Mouse (Mus musculus) lung, postnatal 0 days (tissue): Measurements from ENCODE around the gene Alox5ap. TPM values are rescaled to one million over a fixed set of nuclear protein-coding genes. Genes with fewer than 3 reads are reported as not detected.

Experiments
- ATAC-seq: fragments of 200-750 bp; cut with Nextera tagmentation; 2 replicates; pipeline ENCODE4 v1.8.0; 2017; ENCODE audit warnings: moderate library complexity
- DNase-seq: peaks from one replicate; pipeline ENCODE4 v3.0.0-alpha.2; 2016; ENCODE audit warnings: low spot score
- H3K27ac ChIP-seq: fragments of 300-500 bp; sonication (generic); 2 replicates; pipeline ENCODE4 v1.5.1; 2014; ENCODE audit warnings: antibody characterized with exemption, mild to moderate bottlenecking, low read length, mixed read lengths
- H3K27me3 ChIP-seq: fragments of 300-500 bp; sonication (generic); replicated peaks from 2 replicates; pipeline ENCODE4 v1.6.1; 2014; ENCODE audit warnings: low read length, mixed read lengths; ENCODE audit not compliant: insufficient read depth
- H3K36me3 ChIP-seq: fragments of 300-500 bp; sonication (generic); 2 replicates; pipeline ENCODE4 v1.6.1; 2014; ENCODE audit warnings: low read length, mixed read lengths; ENCODE audit not compliant: insufficient read depth
- H3K4me1 ChIP-seq: fragments of 300-500 bp; sonication (generic); 2 replicates; pipeline ENCODE4 v1.6.1; 2014; ENCODE audit warnings: antibody characterized with exemption, low read depth, low read length, mixed read lengths; ENCODE audit not compliant: insufficient read depth
- H3K4me2 ChIP-seq: fragments of 300-500 bp; sonication (generic); replicated peaks from 2 replicates; pipeline ENCODE4 v1.6.1; 2014; ENCODE audit warnings: low read depth, mild to moderate bottlenecking, low read length, moderate library complexity, mixed read lengths
- H3K4me3 ChIP-seq: fragments of 300-500 bp; sonication (generic); 2 replicates; pipeline ENCODE4 v1.5.1; 2014; ENCODE audit warnings: low read depth, low read length
- H3K9ac ChIP-seq: fragments of 300-500 bp; sonication (generic); replicated peaks from 2 replicates; pipeline ENCODE4 v1.6.1; 2014; ENCODE audit warnings: low read depth, mild to moderate bottlenecking
- H3K9me3 ChIP-seq: fragments of 300-500 bp; sonication (generic); 2 replicates; pipeline ENCODE4 v1.6.1; 2016; ENCODE audit warnings: low read length, mixed read lengths
- CTCF ChIP-seq: IDR thresholded peaks from 2 replicates; pipeline ENCODE4 v1.5.1; 2016; ENCODE audit warnings: antibody characterized with exemption, mild to moderate bottlenecking
- EP300 ChIP-seq: IDR thresholded peaks from 2 replicates; pipeline ENCODE4 v1.6.1; 2016; ENCODE audit warnings: antibody characterized with exemption, mild to moderate bottlenecking, control low read depth
- WGBS: fragments of 180-500 bp; shearing (Covaris S2); extraction: QIAGEN DNeasy Blood & Tissue Kit; methylation state at CpG from one replicate; pipeline ENCODE4 v1.1.7; 2014; 5-methylcytosine and 5-hydroxymethylcytosine counted together
- polyA plus RNA-seq: library from polyadenylated mRNA; unstranded; fragments of >200 nt; fragmentation: Nextera tagmentation; extraction: Ambion mirVana; gene quantifications from 2 replicates; pipeline ENCODE4 v1.2.1, GENCODE M21; 2015

Gene Alox5ap
- 59.6 and 76.9 TPM in 2 replicates for polyA plus RNA-seq

DNA sequence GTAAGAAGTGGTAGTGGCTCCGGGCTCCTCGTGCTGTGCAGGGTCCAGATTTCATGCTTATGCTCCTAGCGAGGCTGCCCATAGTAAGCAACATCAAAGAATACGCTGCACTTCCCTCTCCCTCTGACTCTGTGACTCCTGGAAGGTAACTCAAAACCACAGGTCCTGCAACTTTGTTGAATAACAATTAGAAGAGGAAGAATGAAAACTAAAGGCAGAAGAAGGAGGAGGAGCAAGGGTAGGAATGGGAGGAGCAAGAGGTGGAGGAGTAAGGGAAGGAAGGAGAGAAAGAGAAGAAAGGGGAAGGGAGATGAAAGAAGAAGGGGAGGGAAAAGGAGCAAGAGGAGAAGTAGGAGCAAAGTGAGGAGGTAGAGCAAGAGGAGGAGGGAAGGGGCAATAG lies at the start of gene Alox5ap:
Alox5ap (plus strand) TSS at position 363 of the 400 bp plus-strand sequence.
- ATAC-seq = no peak
- no peaks in the 10 kb centered on the region for H3K27me3 ChIP-seq
- H3K9ac ChIP-seq = no peak within 1 kb of the TSS
- H3K4me2 ChIP-seq = no peak within 1 kb of the TSS
- no peak for DNase-seq
- H3K4me1 ChIP-seq = no peaks in the 10 kb centered on the region
- H3K27ac ChIP-seq = no peak within 1 kb of the TSS
- no peaks in the 10 kb centered on the region for H3K9me3 ChIP-seq
- WGBS = 50% methylated on average over 4 of the region's 4 CpGs
- no peaks in the 10 kb centered on the region for H3K36me3 ChIP-seq
- H3K4me3 ChIP-seq = no peak within 1 kb of the TSS
- TF ChIP-seq CTCF (no peak), EP300 (no peak)

DNA sequence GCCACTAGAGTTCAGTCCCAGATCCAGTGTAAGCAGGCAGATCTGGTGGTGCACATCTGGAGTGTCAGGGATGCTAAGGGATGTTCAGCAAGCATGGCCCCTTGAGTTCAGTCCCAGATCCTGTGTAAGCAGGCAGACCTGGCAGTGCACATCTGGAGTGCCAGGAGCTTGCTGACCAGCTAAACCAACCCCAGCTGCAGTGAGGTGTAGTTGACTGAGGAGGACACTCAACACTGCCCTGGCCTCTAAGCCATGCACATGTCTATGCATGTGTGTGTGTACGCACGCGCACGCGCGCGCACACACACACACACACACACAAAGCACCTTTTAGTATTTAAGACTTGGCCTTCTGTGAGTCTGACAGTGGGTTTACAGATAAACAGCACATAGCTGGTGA lies 49.0 kb upstream of the Alox5ap start:
- Histone ChIP-seq H3K4me3 (no peak overlapping the region), H3K9me3 (no peaks in the 10 kb centered on the region), H3K4me2 (no peak overlapping the region), H3K4me1 (no peaks in the 10 kb centered on the region), H3K36me3 (peaks cover 32% of the 10 kb centered on the region; the same call in 1 of the 2 replicates), H3K9ac (no peak overlapping the region), H3K27me3 (no peaks in the 10 kb centered on the region), H3K27ac (no peak overlapping the region)
- TF ChIP-seq EP300 = no peak
- no peak for TF ChIP-seq CTCF
- ATAC-seq (no peak), DNase-seq (no peak)
- WGBS = 97% methylated on average over 7 of the region's 7 CpGs

DNA sequence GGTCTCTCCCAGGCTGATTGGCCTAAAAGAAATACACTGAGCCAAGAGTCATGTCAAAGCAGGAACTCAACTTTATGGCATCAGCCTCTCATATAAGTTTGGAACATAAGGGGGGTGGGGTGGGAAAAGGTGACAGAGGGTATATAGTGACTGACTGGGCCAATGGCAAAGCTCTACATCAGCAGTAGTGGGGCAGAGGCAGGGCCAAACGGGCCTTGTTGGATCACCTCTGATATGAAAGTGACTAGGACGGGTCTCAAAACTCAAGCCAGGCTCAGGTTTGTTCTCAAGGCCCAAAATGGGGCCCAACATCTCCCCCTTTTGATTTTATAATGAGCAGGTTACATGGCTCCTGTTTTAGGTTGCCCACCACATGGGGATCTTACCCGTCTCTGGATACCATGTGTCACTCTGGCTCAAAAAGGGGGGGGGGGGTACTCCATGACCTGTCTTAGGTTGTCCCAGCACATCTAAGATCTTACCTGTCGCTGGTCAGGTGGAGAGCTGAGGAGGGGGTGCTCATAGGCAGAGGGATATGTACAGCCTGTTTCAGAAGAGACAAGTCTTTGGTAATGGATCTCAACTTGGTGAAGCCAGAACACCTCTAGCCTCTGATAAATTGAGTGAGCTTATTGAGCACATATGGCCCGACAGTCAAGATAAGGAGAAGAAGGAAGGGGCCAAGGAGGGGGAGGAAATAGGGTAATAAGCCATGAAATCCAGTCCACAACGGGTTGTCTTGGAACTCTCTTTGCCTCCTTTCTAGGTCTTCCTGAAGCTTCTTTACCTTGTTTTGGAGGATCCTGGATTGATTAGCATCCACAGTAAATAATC lies 46.8 kb upstream of the Alox5ap start:
- no peaks in the 10 kb centered on the region for H3K9me3 ChIP-seq

DNA sequence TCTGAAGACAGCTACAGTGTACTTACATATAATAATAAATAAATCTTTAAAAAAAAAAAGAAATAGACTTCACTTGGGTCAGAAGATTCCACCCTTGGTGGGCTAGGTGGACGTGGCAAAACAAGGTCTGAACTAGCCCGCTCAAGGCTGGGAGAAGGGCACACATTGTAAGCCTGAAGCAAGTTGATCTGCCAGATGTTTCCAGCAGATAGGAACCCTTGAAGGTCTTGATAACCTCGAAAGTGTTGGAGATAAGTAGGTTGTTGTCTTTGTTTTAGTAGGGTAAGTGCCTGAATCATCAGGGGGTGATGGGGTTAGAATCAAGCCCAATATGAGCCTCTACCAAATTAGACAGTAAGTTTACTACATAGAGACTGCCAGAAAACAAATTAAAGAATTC lies 45.1 kb upstream of the Alox5ap start:
- Histone ChIP-seq H3K9ac (no peak overlapping the region), H3K27me3 (no peaks in the 10 kb centered on the region)
- ATAC-seq = no peak

More for the DNA sequence above, 46.8 kb upstream of the Alox5ap start:
- no peak overlapping the region for H3K4me2 ChIP-seq
- H3K27me3 ChIP-seq = no peaks in the 10 kb centered on the region
- 84% methylated on average over 6 of the region's 6 CpGs for WGBS
- TF ChIP-seq CTCF (no peak), EP300 (no peak)
- no peak overlapping the region for H3K9ac ChIP-seq
- H3K4me1 ChIP-seq = no peaks in the 10 kb centered on the region
- H3K4me3 ChIP-seq = no peak overlapping the region
- no peak for ATAC-seq
- no peak overlapping the region for H3K27ac ChIP-seq
- DNase-seq = no peak
- peaks cover 26% of the 10 kb centered on the region; the same call in 1 of the 2 replicates for H3K36me3 ChIP-seq

GRCm38 (mm10) chr5:149221355-149221754 lies 43.2 kb upstream of the Alox5ap start:
- ATAC-seq (no peak), DNase-seq (no peak)
- H3K4me2 ChIP-seq = no peak overlapping the region
- no peak overlapping the region for H3K4me3 ChIP-seq
- no peak overlapping the region for H3K27ac ChIP-seq
- TF ChIP-seq CTCF (no peak), EP300 (no peak)
- H3K4me1 ChIP-seq = no peaks in the 10 kb centered on the region; the same call in 1 of the 2 replicates
- H3K9ac ChIP-seq = no peak overlapping the region
- H3K9me3 ChIP-seq = no peaks in the 10 kb centered on the region
- no peaks in the 10 kb centered on the region for H3K27me3 ChIP-seq
- 82% methylated on average over 4 of the region's 4 CpGs for WGBS
- H3K36me3 ChIP-seq = 0 out of 2 replicates have a peak, but pooled peaks cover 6% of the 10 kb centered on the region

More for the DNA sequence above, 45.1 kb upstream of the Alox5ap start:
- Histone ChIP-seq H3K36me3 (peaks cover 16% of the 10 kb centered on the region; the same call in 1 of the 2 replicates), H3K4me2 (no peak overlapping the region), H3K4me1 (no peaks in the 10 kb centered on the region; the same call in 1 of the 2 replicates), H3K4me3 (no peak overlapping the region), H3K9me3 (no peaks in the 10 kb centered on the region), H3K27ac (no peak overlapping the region)
- no peak for TF ChIP-seq EP300
- no peak for DNase-seq
- 58% methylated on average over 3 of the region's 3 CpGs for WGBS

- Histone ChIP-seq H3K9ac (no peak overlapping the region), H3K4me3 (no peak overlapping the region), H3K4me2 (no peak overlapping the region), H3K9me3 (no peaks in the 10 kb centered on the region), H3K4me1 (no peaks in the 10 kb centered on the region; the same call in 1 of the 2 replicates), H3K36me3 (no peaks in the 10 kb centered on the region), H3K27ac (no peak overlapping the region), H3K27me3 (no peaks in the 10 kb centered on the region)
- TF ChIP-seq EP300 = no peak
- no peak for TF ChIP-seq CTCF
- ATAC-seq = no peak
- WGBS = 9% methylated on average over 7 of the region's 7 CpGs
- no peak for DNase-seq
Observed at GRCm38 (mm10) chr5:149224666-149225065, 39.9 kb upstream of the Alox5ap start.
